Mouse (Mus musculus) hematopoietic stem cell, adult 5-6 weeks (primary cell): ENCODE results near the gene P2ry6. TPM values are rescaled to one million over a fixed set of nuclear protein-coding genes. Genes with fewer than 3 reads are reported as not detected.

Experiments
- ATAC-seq, 2 experiments: fragments of 125-278 bp in 1 of 2; replicated peaks in 1 of 2; 2 replicates each; pipeline ENCODE4 v1.8.0; 2016 to 2017; ENCODE audit warnings: inconsistent platforms in 2 of 2, mild to moderate bottlenecking in 2 of 2, moderate number of reproducible peaks in 2 of 2, low read depth in 1 of 2, moderate TSS enrichment in 1 of 2; ENCODE audit not compliant: low FRiP score in 2 of 2, poor library complexity in 2 of 2, severe bottlenecking in 2 of 2, insufficient read depth in 1 of 2, low TSS enrichment in 1 of 2
- total RNA-seq: library from RNA; stranded (forward); fragments of 172-1452, 232-1000 nt; gene quantifications from 2 replicates; pipeline ENCODE4 v1.2.3, GENCODE M21; 2017

Gene P2ry6
- total RNA-seq, 1 experiment from 2014 or later = not detected

- no peak for ATAC-seq
Measured at GRCm38 (mm10) chr7:100908061-100908460, 66.4 kb downstream of the P2ry6 start.

- ATAC-seq = peak; percentile 72 to 74; a peak in 3 of 4 replicates
Measured at GRCm38 (mm10) chr7:100907231-100907630, 67.2 kb downstream of the P2ry6 start.

- no peak for ATAC-seq
Measured at GRCm38 (mm10) chr7:100906029-100906789, 68.2 kb downstream of the P2ry6 start.

- no peak for ATAC-seq
Measured at GRCm38 (mm10) chr7:100905037-100905436, 69.4 kb downstream of the P2ry6 start.

GRCm38 (mm10) chr7:100904612-100905011 is 69.8 kb downstream of the P2ry6 start:
- ATAC-seq = no peak

GRCm38 (mm10) chr7:100902451-100903137 is 71.9 kb downstream of the P2ry6 start:
- ATAC-seq = peak; percentile 27 to 51; a peak in 1 of 4 replicates

GRCm38 (mm10) chr7:100897828-100898227 is 76.6 kb downstream of the P2ry6 start:
- ATAC-seq = no peak

GRCm38 (mm10) chr7:100894833-100895226 is 79.6 kb downstream of the P2ry6 start:
- no peak for ATAC-seq

- ATAC-seq = peak; percentile 44 to 57; a peak in 3 of 4 replicates
Measured at GRCm38 (mm10) chr7:100894057-100894832, 80.2 kb downstream of the P2ry6 start.

GRCm38 (mm10) chr7:100893249-100894056 is 81.0 kb downstream of the P2ry6 start:
- ATAC-seq = no peak

Other genes with a start within 250 kb of the P2ry6 start
- 16.6 and 24.5 TPM in 2 replicates for gene Relt, start 111.2 kb downstream of the P2ry6 start, total RNA-seq
- gene Arhgef17, start 42.5 kb downstream of the P2ry6 start, total RNA-seq = 1.0 and 2.2 TPM in 2 replicates
- gene P2ry2, start 38.2 kb upstream of the P2ry6 start, total RNA-seq = 10.1 and 13.9 TPM in 2 replicates
- gene Fchsd2, start 118.2 kb upstream of the P2ry6 start, total RNA-seq = 136 and 172 TPM in 2 replicates